Mouse (Mus musculus) lung, postnatal 0 days (tissue): ENCODE measurements around the gene Cops6.

Experiments
- CTCF ChIP-seq: IDR thresholded peaks from 2 replicates; pipeline ENCODE4 v1.5.1; 2016; ENCODE audit warnings: antibody characterized with exemption, mild to moderate bottlenecking
- EP300 ChIP-seq: IDR thresholded peaks from 2 replicates; pipeline ENCODE4 v1.6.1; 2016; ENCODE audit warnings: antibody characterized with exemption, mild to moderate bottlenecking, control low read depth

- TF ChIP-seq CTCF (no peak), EP300 (no peak)
These were observed 23.6 kb upstream of the Cops6 start for GRCm38 (mm10) chr5:138137257-138137656.
